Mouse (Mus musculus): ENCODE results near the gene Gm6525. TPM values are rescaled to one million over a fixed set of nuclear protein-coding genes. Genes with fewer than 3 reads are reported as not detected.

The Gm6525 gene
- polyA plus RNA-seq, 1 experiment, result not detected

DNA sequence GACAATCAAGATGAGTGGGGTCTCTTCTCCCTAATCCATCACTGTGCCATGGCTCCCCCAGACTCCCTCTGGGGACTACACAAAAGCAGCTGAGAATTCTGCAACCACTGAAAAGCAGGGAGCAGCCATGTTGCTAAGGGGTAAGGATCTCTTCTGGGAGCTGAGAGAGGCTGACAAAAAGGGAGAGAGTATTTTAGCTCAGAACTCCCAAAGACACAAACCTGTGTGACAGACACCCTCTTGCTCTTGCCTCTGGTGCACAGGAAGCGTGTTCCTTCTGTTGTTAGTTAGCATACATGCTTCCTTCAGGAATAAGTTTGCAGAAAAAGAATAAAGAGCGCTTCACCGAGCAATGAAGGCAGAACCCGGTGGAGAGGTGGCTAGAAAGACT is 44.1 kb downstream of the Gm6525 start:
- H3K4me3 ChIP-seq (ENCODE audit: insufficient read depth, low read length), result no peak overlapping the region
- TF ChIP-seq POLR2A (IDR thresholded peaks at IDR 0.05; ENCODE audit: low read depth, low read length) (no peak), CTCF (IDR thresholded peaks at IDR 0.05; ENCODE audit: borderline replicate concordance, insufficient read depth, low read length) (no peak)
- peaks cover 6% of the 10 kb centered on the region; the same call in 1 of the 2 replicates for H3K4me1 ChIP-seq (ENCODE audit: control insufficient read depth, insufficient read depth, low read length)
- no peak overlapping the region for H3K27ac ChIP-seq (ENCODE audit: insufficient read depth, low read length)

DNA sequence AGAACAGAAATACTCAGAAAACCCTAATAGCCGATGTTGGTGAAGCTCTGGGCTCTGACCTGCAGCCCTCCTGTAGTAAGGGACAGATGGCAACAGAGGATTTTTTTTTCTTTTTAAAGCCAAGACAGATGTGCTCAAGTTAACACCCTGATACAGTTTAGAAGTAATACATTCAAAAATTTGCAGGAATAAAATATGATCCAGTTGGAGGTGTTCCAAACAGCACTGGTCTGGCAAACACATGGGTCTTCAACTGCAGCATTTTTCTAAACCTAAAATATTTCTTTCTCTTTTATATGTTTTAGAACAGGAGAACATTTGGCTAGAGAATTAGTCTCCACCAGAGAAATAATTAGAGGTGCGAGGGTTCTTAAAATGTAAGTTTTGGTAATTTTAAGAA is 44.6 kb downstream of the Gm6525 start:
- TF ChIP-seq POLR2A (IDR thresholded peaks at IDR 0.05; ENCODE audit: low read depth, low read length) (no peak), CTCF (IDR thresholded peaks at IDR 0.05; ENCODE audit: borderline replicate concordance, insufficient read depth, low read length) (no peak)
- Histone ChIP-seq H3K27ac (ENCODE audit: insufficient read depth, low read length) (no peak overlapping the region), H3K4me1 (ENCODE audit: control insufficient read depth, insufficient read depth, low read length) (peaks cover 6% of the 10 kb centered on the region; the same call in 1 of the 2 replicates), H3K4me3 (ENCODE audit: insufficient read depth, low read length) (no peak overlapping the region)

DNA sequence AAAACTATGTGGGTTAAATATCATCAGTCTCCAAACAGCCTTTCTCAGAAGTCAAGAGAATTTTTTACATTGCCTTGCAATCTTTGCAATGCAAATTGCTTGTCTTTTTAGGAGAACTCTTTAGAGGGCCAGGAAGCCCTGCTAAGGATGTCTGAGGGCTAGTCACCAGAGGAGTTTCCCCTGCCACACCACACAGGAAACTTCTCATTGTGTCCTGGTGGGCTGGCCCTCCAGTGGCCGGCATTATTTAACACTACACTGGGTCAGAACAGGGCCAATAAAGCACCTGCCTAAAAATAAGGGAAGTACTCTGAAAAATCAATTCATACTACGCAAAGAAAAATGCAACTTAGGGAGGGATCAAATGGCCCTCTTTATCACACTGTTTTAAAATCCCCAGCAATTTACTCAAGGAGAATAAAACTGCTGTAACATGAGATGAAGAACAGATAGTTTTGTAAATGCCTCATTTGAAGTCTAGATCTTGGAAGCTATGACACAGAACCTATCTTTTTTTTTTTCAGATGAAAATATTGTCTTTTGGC is 45.3 kb downstream of the Gm6525 start:
- Histone ChIP-seq H3K27ac (ENCODE audit: insufficient read depth, low read length) (no peak overlapping the region), H3K4me3 (ENCODE audit: insufficient read depth, low read length) (no peak overlapping the region), H3K4me1 (ENCODE audit: control insufficient read depth, insufficient read depth, low read length) (peaks cover 6% of the 10 kb centered on the region; the same call in 1 of the 2 replicates)
- TF ChIP-seq CTCF (IDR thresholded peaks at IDR 0.05; ENCODE audit: borderline replicate concordance, insufficient read depth, low read length) (no peak), POLR2A (IDR thresholded peaks at IDR 0.05; ENCODE audit: low read depth, low read length) (no peak)

DNA sequence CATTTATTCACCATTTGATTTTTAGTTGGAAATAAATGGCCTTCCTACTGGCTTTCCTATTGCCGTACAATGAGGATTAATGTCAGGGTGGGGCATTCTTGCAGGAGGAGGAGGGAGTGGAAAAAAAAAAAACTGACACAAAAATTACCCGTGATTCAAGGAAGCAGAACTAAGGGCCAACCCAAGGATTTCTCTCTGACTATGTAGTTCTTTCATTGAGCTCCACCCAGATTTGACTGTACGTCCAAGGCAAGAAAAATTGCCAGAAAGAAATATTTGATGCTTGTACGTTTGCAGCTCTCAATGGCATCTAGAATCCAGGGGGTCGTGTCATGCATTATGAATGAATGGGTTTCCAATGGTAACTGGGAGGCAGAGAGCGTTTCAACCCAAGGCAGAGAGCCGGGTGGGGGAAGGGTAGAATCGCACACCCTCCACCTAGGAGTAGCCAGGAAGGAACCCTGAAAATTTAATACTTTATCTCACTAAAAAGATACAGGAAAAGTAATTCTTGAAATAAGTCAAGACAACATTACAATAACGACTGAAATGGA is 45.9 kb downstream of the Gm6525 start:
- Histone ChIP-seq H3K4me1 (ENCODE audit: control insufficient read depth, insufficient read depth, low read length) (peaks cover 6% of the 10 kb centered on the region; the same call in 1 of the 2 replicates), H3K4me3 (ENCODE audit: insufficient read depth, low read length) (peak overlapping the region; percentile 85), H3K27ac (ENCODE audit: insufficient read depth, low read length) (peak overlapping the region; percentile 69)
- TF ChIP-seq CTCF (IDR thresholded peaks at IDR 0.05; ENCODE audit: borderline replicate concordance, insufficient read depth, low read length), result no peak
- peak; percentile 27; the same call in 1 of the 2 replicates for TF ChIP-seq POLR2A (IDR thresholded peaks at IDR 0.05; ENCODE audit: low read depth, low read length)

DNA sequence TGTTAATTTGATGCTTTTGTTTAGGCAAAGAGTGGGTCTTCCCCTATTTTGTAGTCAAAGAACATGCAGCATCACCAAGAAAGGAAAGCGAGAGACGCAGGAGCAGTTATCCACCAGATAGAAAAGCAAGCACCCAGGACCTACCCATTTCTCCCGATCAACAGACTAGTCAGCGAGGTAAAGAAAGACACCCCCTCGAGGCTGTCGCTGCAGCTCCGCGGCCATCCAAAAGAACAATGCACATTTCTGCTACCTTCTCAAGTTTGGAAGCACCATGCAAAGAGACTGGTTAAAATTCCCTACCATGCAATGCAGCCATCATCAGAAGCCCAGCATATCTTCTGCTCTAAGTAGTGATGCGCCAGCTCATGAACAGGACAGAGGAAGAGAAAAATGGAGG is 46.4 kb downstream of the Gm6525 start:
- TF ChIP-seq POLR2A (IDR thresholded peaks at IDR 0.05; ENCODE audit: low read depth, low read length) (no peak), CTCF (IDR thresholded peaks at IDR 0.05; ENCODE audit: borderline replicate concordance, insufficient read depth, low read length) (no peak)
- Histone ChIP-seq H3K4me1 (ENCODE audit: control insufficient read depth, insufficient read depth, low read length) (peaks cover 6% of the 10 kb centered on the region; the same call in 1 of the 2 replicates), H3K4me3 (ENCODE audit: insufficient read depth, low read length) (peak overlapping the region; percentile 85), H3K27ac (ENCODE audit: insufficient read depth, low read length) (peak overlapping the region; percentile 69)

DNA sequence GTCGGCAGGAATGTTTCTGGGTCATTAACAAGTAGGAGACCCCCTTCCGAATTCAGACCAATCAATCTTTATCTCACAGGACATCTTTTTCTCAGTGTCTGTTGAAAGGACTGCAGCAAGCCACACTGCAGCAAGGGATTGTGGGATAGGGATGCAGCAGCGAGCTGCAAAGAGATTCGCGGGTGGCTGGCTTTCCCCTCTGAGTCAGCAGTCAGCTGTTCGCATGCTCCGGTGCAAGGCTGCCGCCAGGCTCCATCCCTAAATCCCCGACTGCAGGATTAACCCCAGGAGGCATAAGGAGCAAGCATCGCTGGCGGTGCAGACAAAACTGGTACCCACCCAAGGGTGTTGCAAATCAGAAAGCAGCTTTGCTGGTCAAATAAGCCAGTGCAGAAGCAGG is 46.8 kb downstream of the Gm6525 start:
- H3K4me1 ChIP-seq (ENCODE audit: control insufficient read depth, insufficient read depth, low read length), result peaks cover 6% of the 10 kb centered on the region; the same call in 1 of the 2 replicates
- peak overlapping the region; percentile 85 for H3K4me3 ChIP-seq (ENCODE audit: insufficient read depth, low read length)
- peak overlapping the region; percentile 69 for H3K27ac ChIP-seq (ENCODE audit: insufficient read depth, low read length)
- TF ChIP-seq CTCF (IDR thresholded peaks at IDR 0.05; ENCODE audit: borderline replicate concordance, insufficient read depth, low read length) (no peak), POLR2A (IDR thresholded peaks at IDR 0.05; ENCODE audit: low read depth, low read length) (peak; percentile 75)

Other genes with a start within 250 kb of the Gm6525 start
- 11.6 and 22.6 TPM in 2 replicates for gene Tmem131l, start 133.9 kb upstream of the Gm6525 start, polyA plus RNA-seq (2011; ENCODE audit: insufficient read length, low read depth, missing spikeins)
- gene Mnd1, start 18.3 kb upstream of the Gm6525 start, polyA plus RNA-seq (2011; ENCODE audit: insufficient read length, low read depth, missing spikeins), result 4.0 and 5.4 TPM in 2 replicates
- gene Trim2, start 132.8 kb downstream of the Gm6525 start, polyA plus RNA-seq (2011; ENCODE audit: insufficient read length, low read depth, missing spikeins), result 17.5 and 20.6 TPM in 2 replicates